Mouse (Mus musculus): Measurements from ENCODE around the gene Gdf11. TPM values are rescaled to one million over a fixed set of nuclear protein-coding genes. Genes with fewer than 3 reads are reported as not detected.
A peak's percentile ranks its signal among the peaks of the same experiment; 100 is the strongest.

The Gdf11 gene
- polyA plus RNA-seq, 1 experiment from 2014 or later, result 7.0 TPM

GRCm38 (mm10) chr10:128902409-128902988, 11.0 kb upstream of the Gdf11 start:
- Histone ChIP-seq H3K36me3 (no peaks in the 10 kb centered on the region), H3K27ac (no peak overlapping the region), H3K27me3 (no peaks in the 10 kb centered on the region), H3K9me3 (no peaks in the 10 kb centered on the region), H3K9ac (no peak overlapping the region), H3K4me1 (0 out of 2 replicates have a peak, but pooled peaks cover 4% of the 10 kb centered on the region), H3K4me2 (no peak overlapping the region), H3K4me3 (no peak overlapping the region)
- ATAC-seq (ENCODE audit: insufficient number of reproducible peaks, insufficient read depth, low FRiP score, low TSS enrichment, low read depth), result no peak
- 76% methylated on average over 3 of the region's 3 CpGs for WGBS

DNA sequence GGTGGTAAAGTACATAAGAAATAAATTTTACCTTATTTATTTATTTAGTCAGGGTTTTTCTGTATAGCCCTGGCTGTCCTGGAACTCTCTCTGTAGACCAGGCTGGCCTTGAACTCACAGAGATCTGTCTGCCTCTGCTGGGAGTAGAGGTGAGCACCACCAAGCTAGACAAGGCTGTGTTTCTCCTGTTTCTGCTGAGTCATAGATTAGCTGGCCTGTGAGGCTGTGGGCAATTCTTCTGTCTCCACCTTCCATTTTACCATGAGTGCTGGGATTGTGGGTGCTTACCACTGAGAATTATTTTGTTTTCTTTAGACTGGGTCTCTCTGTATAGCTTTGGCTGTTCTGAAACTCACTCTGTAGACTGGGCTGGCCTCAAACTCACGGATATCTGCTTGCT, 9.9 kb upstream of the Gdf11 start:
- no peak overlapping the region for H3K9ac ChIP-seq
- H3K36me3 ChIP-seq, result no peaks in the 10 kb centered on the region
- H3K27ac ChIP-seq, result no peak overlapping the region
- no peak overlapping the region for H3K4me3 ChIP-seq
- 80% methylated on average over 1 of the region's 1 CpGs for WGBS
- H3K9me3 ChIP-seq, result no peaks in the 10 kb centered on the region
- H3K4me2 ChIP-seq, result no peak overlapping the region
- no peak for ATAC-seq (ENCODE audit: insufficient number of reproducible peaks, insufficient read depth, low FRiP score, low TSS enrichment, low read depth)
- H3K27me3 ChIP-seq, result peaks cover 11% of the 10 kb centered on the region
- H3K4me1 ChIP-seq, result peaks cover 12% of the 10 kb centered on the region

- peaks cover 18% of the 10 kb centered on the region for H3K27me3 ChIP-seq
- H3K4me1 ChIP-seq, result peaks cover 19% of the 10 kb centered on the region
- no peaks in the 10 kb centered on the region for H3K9me3 ChIP-seq
- H3K4me3 ChIP-seq, result no peak within 1 kb of the TSS
- H3K9ac ChIP-seq, result no peak within 1 kb of the TSS
- WGBS, result 80% methylated on average over 3 of the region's 3 CpGs
- H3K27ac ChIP-seq, result no peak within 1 kb of the TSS
- no peak within 1 kb of the TSS for H3K4me2 ChIP-seq
- ATAC-seq (ENCODE audit: insufficient number of reproducible peaks, insufficient read depth, low FRiP score, low TSS enrichment, low read depth), result no peak
- H3K36me3 ChIP-seq, result no peaks in the 10 kb centered on the region
Observed at GRCm38 (mm10) chr10:128900698-128901097, 9.2 kb upstream of the Gdf11 start, which contains the start of gene Cd63. Gene Cd63, plus strand, starts transcription at chr10:128900989.

DNA sequence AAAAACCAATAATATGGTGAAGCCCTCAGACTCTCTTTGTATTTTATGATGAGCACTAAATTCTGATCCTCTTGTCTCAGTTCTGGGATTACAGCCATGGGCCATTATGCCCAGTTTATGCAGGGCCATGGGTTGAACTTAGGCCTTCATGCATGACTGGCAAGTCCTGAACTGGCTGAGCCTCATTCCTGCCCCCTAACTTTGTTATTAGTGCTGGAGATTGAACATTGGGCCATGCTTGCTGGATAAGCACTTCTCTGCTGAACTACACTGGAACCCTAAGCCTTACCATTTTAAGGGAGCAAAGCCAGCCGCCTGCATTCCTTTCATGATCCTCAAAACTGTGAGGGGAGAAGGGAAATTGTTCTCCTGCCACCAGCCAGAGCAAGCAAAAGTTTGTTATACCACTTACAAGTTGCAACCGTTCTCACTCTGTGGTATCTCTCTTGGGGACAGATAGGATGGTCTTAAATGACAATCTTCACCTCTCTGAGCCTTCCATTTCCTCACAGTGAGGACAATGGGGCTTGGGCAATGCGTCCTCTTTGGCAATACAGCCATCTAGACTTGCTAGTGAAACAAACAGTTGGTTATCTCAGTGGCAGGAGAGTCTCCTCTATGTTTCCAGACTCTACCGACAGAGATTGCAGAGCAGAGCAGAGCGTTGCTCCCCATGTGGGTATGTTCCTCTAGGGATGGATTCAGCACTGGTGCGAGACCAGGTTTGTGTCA, 8.4 kb upstream of the Gdf11 start:
- Histone ChIP-seq H3K4me2 (no peak overlapping the region), H3K9me3 (no peaks in the 10 kb centered on the region), H3K27me3 (peaks cover 20% of the 10 kb centered on the region), H3K27ac (no peak overlapping the region), H3K36me3 (no peaks in the 10 kb centered on the region), H3K4me3 (no peak overlapping the region), H3K9ac (no peak overlapping the region), H3K4me1 (peaks cover 21% of the 10 kb centered on the region)
- ATAC-seq (ENCODE audit: insufficient number of reproducible peaks, insufficient read depth, low FRiP score, low TSS enrichment, low read depth), result no peak
- WGBS, result 81% methylated on average over 6 of the region's 6 CpGs

DNA sequence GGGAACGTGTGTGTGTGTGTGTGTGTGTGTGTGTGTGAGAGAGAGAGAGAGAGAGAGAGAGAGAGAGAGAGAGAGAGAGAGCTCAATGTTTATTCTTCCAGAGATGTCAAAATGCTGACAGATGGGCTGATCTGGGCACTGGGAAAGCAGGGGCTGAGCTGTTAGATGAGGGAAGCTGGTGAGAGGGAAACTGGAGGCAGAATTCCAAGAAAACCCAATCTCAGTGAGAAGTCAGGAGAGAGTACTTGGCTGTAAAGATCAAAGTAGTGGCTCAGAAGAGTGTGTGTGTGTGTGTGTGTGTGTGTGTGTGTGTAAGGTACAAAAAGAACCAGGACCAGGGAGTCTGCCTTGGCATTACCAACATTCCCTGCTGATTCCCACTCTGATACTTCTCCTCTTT, 6.0 kb upstream of the Gdf11 start:
- Histone ChIP-seq H3K4me3 (no peak overlapping the region), H3K9ac (no peak overlapping the region), H3K36me3 (no peaks in the 10 kb centered on the region), H3K27me3 (peaks cover 20% of the 10 kb centered on the region), H3K4me1 (peaks cover 26% of the 10 kb centered on the region), H3K4me2 (no peak overlapping the region), H3K27ac (no peak overlapping the region), H3K9me3 (no peaks in the 10 kb centered on the region)
- ATAC-seq (ENCODE audit: insufficient number of reproducible peaks, insufficient read depth, low FRiP score, low TSS enrichment, low read depth), result no peak
- WGBS, result 13% methylated on average over 1 of the region's 1 CpGs

DNA sequence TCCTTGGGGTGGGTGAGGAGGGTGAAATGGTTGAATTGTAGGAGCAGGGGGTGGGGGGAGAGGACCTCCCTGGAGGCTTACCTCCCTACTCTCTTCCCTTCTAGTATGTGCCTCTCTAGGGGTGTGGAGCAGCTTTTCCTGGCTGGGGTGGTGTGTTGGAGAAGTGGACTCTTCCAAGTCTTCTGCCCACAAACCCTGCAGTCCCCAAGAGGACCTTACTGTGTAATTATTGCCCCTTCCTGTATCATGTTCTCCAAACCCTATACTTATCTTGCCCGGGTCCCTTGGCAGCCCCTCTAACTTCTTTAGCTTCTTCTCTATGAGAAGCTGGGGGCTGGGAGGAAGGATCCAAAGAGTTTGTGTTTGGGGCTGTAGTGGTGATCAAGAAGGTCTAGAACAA, 5.3 kb upstream of the Gdf11 start:
- Histone ChIP-seq H3K4me1 (peaks cover 29% of the 10 kb centered on the region), H3K36me3 (no peaks in the 10 kb centered on the region), H3K4me3 (no peak overlapping the region), H3K9me3 (no peaks in the 10 kb centered on the region), H3K27me3 (peaks cover 20% of the 10 kb centered on the region), H3K27ac (peak overlapping the region; percentile 12; the same call in 1 of the 2 replicates), H3K4me2 (peak overlapping the region; percentile 50), H3K9ac (0 out of 2 replicates have a peak overlapping the region, but pooled peaks have one; percentile 52)
- ATAC-seq (ENCODE audit: insufficient number of reproducible peaks, insufficient read depth, low FRiP score, low TSS enrichment, low read depth), result 0 out of 2 replicates have a peak, but pooled peaks have one; percentile 7
- WGBS, result 19% methylated on average over 1 of the region's 1 CpGs

- H3K9ac ChIP-seq, result peak overlapping the region; percentile 52
- peaks cover 29% of the 10 kb centered on the region for H3K4me1 ChIP-seq
- peaks cover 20% of the 10 kb centered on the region for H3K27me3 ChIP-seq
- peak overlapping the region; percentile 20 for H3K4me3 ChIP-seq
- no peaks in the 10 kb centered on the region for H3K9me3 ChIP-seq
- no peak; the same call in 1 of the 2 replicates for ATAC-seq (ENCODE audit: insufficient number of reproducible peaks, insufficient read depth, low FRiP score, low TSS enrichment, low read depth)
- WGBS, result 3% methylated on average over 17 of the region's 17 CpGs
- H3K27ac ChIP-seq, result peak overlapping the region; percentile 12; the same call in 1 of the 2 replicates
- H3K4me2 ChIP-seq, result peak overlapping the region; percentile 50
- no peaks in the 10 kb centered on the region for H3K36me3 ChIP-seq
Observed at GRCm38 (mm10) chr10:128895952-128896693, 4.6 kb upstream of the Gdf11 start.

- H3K9me3 ChIP-seq, result no peaks in the 10 kb centered on the region
- peaks cover 20% of the 10 kb centered on the region for H3K27me3 ChIP-seq
- no peaks in the 10 kb centered on the region for H3K36me3 ChIP-seq
- H3K27ac ChIP-seq, result peak overlapping the region; percentile 12; the same call in 1 of the 2 replicates
- H3K4me3 ChIP-seq, result peak overlapping the region; percentile 20
- H3K4me2 ChIP-seq, result peak overlapping the region; percentile 50
- under 1% methylated on average over 9 of the region's 9 CpGs for WGBS
- peaks cover 32% of the 10 kb centered on the region for H3K4me1 ChIP-seq
- H3K9ac ChIP-seq, result 0 out of 2 replicates have a peak overlapping the region, but pooled peaks have one; percentile 52
- ATAC-seq (ENCODE audit: insufficient number of reproducible peaks, insufficient read depth, low FRiP score, low TSS enrichment, low read depth), result no peak
Observed at GRCm38 (mm10) chr10:128895437-128895836, 3.9 kb upstream of the Gdf11 start.

- no peaks in the 10 kb centered on the region for H3K9me3 ChIP-seq
- no peak for ATAC-seq (ENCODE audit: insufficient number of reproducible peaks, insufficient read depth, low FRiP score, low TSS enrichment, low read depth)
- H3K4me2 ChIP-seq, result peak overlapping the region; percentile 77
- H3K4me3 ChIP-seq, result peak overlapping the region; percentile 80
- peaks cover 17% of the 10 kb centered on the region for H3K27me3 ChIP-seq
- H3K9ac ChIP-seq, result peak overlapping the region; percentile 86
- H3K27ac ChIP-seq, result peak overlapping the region; percentile 93
- H3K4me1 ChIP-seq, result peaks cover 49% of the 10 kb centered on the region
- H3K36me3 ChIP-seq, result peaks cover 5% of the 10 kb centered on the region; the same call in 1 of the 2 replicates
- 3% methylated on average over 9 of the region's 9 CpGs for WGBS
Observed at GRCm38 (mm10) chr10:128892246-128892645, 728 bp upstream of the Gdf11 start.

DNA sequence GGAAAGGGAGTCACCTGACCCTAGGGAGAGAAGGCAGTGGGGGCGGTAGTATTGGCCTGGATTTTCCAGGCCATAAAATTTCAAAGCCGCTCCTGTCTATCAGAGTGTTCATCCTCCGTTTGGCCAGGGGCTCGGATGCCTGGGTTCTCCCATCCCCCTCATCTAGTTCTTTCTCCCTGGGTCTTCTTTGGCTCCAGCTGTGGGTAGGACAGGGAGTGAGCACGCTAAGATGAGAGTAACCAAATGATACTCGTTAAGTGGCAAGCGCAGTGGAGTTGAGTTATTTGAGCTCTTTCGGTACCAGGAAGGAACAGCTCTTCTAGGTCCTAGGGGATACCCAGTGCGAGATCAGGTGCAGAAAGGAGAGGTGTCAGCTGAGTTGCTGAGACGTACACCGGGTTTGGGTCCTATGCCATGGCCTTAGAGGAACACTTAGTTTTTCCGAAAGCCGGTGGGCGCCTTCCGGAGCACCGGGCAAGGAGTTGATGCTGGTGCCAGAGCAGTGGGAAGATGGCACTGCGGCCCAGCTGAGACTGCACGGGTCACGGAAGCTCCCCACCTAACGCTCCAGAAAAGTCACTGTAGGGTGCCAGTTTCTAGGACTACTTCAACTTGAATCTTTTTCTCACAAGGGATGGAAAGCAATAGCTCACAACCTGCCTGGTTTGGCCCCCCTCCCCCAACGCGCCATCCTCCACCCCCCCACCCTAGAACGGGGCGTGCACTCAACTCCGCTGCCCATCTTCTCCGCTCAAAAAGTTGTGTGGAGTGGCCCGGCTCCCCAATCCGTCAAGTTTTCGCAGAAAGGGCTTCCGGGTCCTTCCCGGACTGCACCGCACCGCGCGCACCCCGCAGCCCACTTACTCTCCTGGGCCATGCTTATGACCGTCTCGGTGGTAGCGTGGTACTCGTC, 879 bp downstream of the Gdf11 start:
- under 1% methylated on average over 40 of the region's 40 CpGs for WGBS
- peak overlapping the region; percentile 80 for H3K4me3 ChIP-seq
- peaks cover 1% of the 10 kb centered on the region; the same call in 1 of the 2 replicates for H3K27me3 ChIP-seq
- H3K27ac ChIP-seq, result peak overlapping the region; percentile 93
- peak overlapping the region; percentile 77 for H3K4me2 ChIP-seq
- peaks cover 37% of the 10 kb centered on the region for H3K4me1 ChIP-seq
- peak overlapping the region; percentile 86 for H3K9ac ChIP-seq
- ATAC-seq (ENCODE audit: insufficient number of reproducible peaks, insufficient read depth, low FRiP score, low TSS enrichment, low read depth), result no peak; the same call in 1 of the 2 replicates
- no peaks in the 10 kb centered on the region for H3K9me3 ChIP-seq
- H3K36me3 ChIP-seq, result peaks cover 21% of the 10 kb centered on the region
